Mouse (Mus musculus): Measurements from ENCODE around the gene Gm20388. TPM values are rescaled to one million over a fixed set of nuclear protein-coding genes. Genes with fewer than 3 reads are reported as not detected.
A peak's percentile ranks its signal among the peaks of the same experiment; 100 is the strongest.

Gm20388 gene
- polyA plus RNA-seq, 1 experiment from 2014 or later = not detected

- Histone ChIP-seq H3K4me2 (ENCODE audit: low read depth, severe bottlenecking) (peak within 1 kb of the TSS; percentile 58), H3K27ac (replicated peaks; ENCODE audit: low read depth, low read length) (peak within 1 kb of the TSS; percentile 59), H3K9me3 (ENCODE audit: control insufficient read depth, low read length) (no peaks in the 10 kb centered on the region), H3K36me3 (ENCODE audit: control insufficient read depth, insufficient read depth, low read length) (no peaks in the 10 kb centered on the region), H3K4me1 (ENCODE audit: control insufficient read depth, insufficient read depth, low read length) (peaks cover 29% of the 10 kb centered on the region), H3K9ac (ENCODE audit: low read length) (no peak within 1 kb of the TSS), H3K4me3 (ENCODE audit: low read depth, low read length) (peak within 1 kb of the TSS; percentile 12; the same call in 1 of the 2 replicates), H3K27me3 (ENCODE audit: control insufficient read depth, insufficient read depth, low read length) (0 out of 2 replicates have a peak, but pooled peaks cover 2% of the 10 kb centered on the region)
- DNase-seq (ENCODE audit: low spot score) (peak; percentile 87), ATAC-seq (ENCODE audit: insufficient number of reproducible peaks, low FRiP score, low TSS enrichment, low read depth) (peak; percentile 78)
- WGBS = under 1% methylated on average over 24 of the region's 26 CpGs
These were observed 266.9 kb downstream of the Gm20388 start, which contains the start of gene Fam92b for GRCm38 (mm10) chr8:120177318-120178123. Gene Fam92b (minus strand): TSS chr8:120177466.

GRCm38 (mm10) chr8:120178124-120178514, 267.5 kb downstream of the Gm20388 start:
- no peaks in the 10 kb centered on the region for H3K36me3 ChIP-seq (ENCODE audit: control insufficient read depth, insufficient read depth, low read length)
- no peak overlapping the region for H3K4me3 ChIP-seq (ENCODE audit: low read depth, low read length)
- H3K9me3 ChIP-seq (ENCODE audit: control insufficient read depth, low read length) = no peaks in the 10 kb centered on the region
- no peak overlapping the region for H3K9ac ChIP-seq (ENCODE audit: low read length)
- H3K4me2 ChIP-seq (ENCODE audit: low read depth, severe bottlenecking) = peak overlapping the region; percentile 58
- DNase-seq (ENCODE audit: low spot score) = no peak
- H3K27me3 ChIP-seq (ENCODE audit: control insufficient read depth, insufficient read depth, low read length) = 0 out of 2 replicates have a peak, but pooled peaks cover 2% of the 10 kb centered on the region
- H3K4me1 ChIP-seq (ENCODE audit: control insufficient read depth, insufficient read depth, low read length) = peaks cover 29% of the 10 kb centered on the region
- H3K27ac ChIP-seq (replicated peaks; ENCODE audit: low read depth, low read length) = peak overlapping the region; percentile 59; the same call in 1 of the 2 replicates
- 7% methylated on average over 10 of the region's 10 CpGs for WGBS
- ATAC-seq (ENCODE audit: insufficient number of reproducible peaks, low FRiP score, low TSS enrichment, low read depth) = no peak

- H3K36me3 ChIP-seq (ENCODE audit: control insufficient read depth, insufficient read depth, low read length) = no peaks in the 10 kb centered on the region
- H3K4me1 ChIP-seq (ENCODE audit: control insufficient read depth, insufficient read depth, low read length) = peaks cover 30% of the 10 kb centered on the region
- no peak overlapping the region for H3K27ac ChIP-seq (replicated peaks; ENCODE audit: low read depth, low read length)
- no peak overlapping the region for H3K4me3 ChIP-seq (ENCODE audit: low read depth, low read length)
- no peaks in the 10 kb centered on the region for H3K9me3 ChIP-seq (ENCODE audit: control insufficient read depth, low read length)
- 0% methylated on average over 10 of the region's 10 CpGs for WGBS
- DNase-seq (ENCODE audit: low spot score) (peak; percentile 99), ATAC-seq (ENCODE audit: insufficient number of reproducible peaks, low FRiP score, low TSS enrichment, low read depth) (peak; percentile 51)
- H3K9ac ChIP-seq (ENCODE audit: low read length) = no peak overlapping the region
- H3K4me2 ChIP-seq (ENCODE audit: low read depth, severe bottlenecking) = peak overlapping the region; percentile 23
- H3K27me3 ChIP-seq (ENCODE audit: control insufficient read depth, insufficient read depth, low read length) = 0 out of 2 replicates have a peak, but pooled peaks cover 2% of the 10 kb centered on the region
These were observed 268.4 kb downstream of the Gm20388 start for GRCm38 (mm10) chr8:120179027-120179431.

GRCm38 (mm10) chr8:120180445-120180970, 269.9 kb downstream of the Gm20388 start:
- no peak overlapping the region for H3K4me2 ChIP-seq (ENCODE audit: low read depth, severe bottlenecking)
- no peaks in the 10 kb centered on the region for H3K9me3 ChIP-seq (ENCODE audit: control insufficient read depth, low read length)
- H3K27me3 ChIP-seq (ENCODE audit: control insufficient read depth, insufficient read depth, low read length) = 0 out of 2 replicates have a peak, but pooled peaks cover 2% of the 10 kb centered on the region
- H3K4me3 ChIP-seq (ENCODE audit: low read depth, low read length) = no peak overlapping the region
- DNase-seq (ENCODE audit: low spot score) (no peak), ATAC-seq (ENCODE audit: insufficient number of reproducible peaks, low FRiP score, low TSS enrichment, low read depth) (no peak)
- no peak overlapping the region for H3K27ac ChIP-seq (replicated peaks; ENCODE audit: low read depth, low read length)
- 47% methylated on average over 7 of the region's 7 CpGs for WGBS
- no peaks in the 10 kb centered on the region for H3K36me3 ChIP-seq (ENCODE audit: control insufficient read depth, insufficient read depth, low read length)
- H3K9ac ChIP-seq (ENCODE audit: low read length) = no peak overlapping the region
- H3K4me1 ChIP-seq (ENCODE audit: control insufficient read depth, insufficient read depth, low read length) = peaks cover 44% of the 10 kb centered on the region

GRCm38 (mm10) chr8:120181274-120181673, 270.6 kb downstream of the Gm20388 start:
- H3K9me3 ChIP-seq (ENCODE audit: control insufficient read depth, low read length) = no peaks in the 10 kb centered on the region
- H3K4me1 ChIP-seq (ENCODE audit: control insufficient read depth, insufficient read depth, low read length) = peaks cover 48% of the 10 kb centered on the region
- ATAC-seq (ENCODE audit: insufficient number of reproducible peaks, low FRiP score, low TSS enrichment, low read depth) (no peak), DNase-seq (ENCODE audit: low spot score) (no peak)
- H3K4me2 ChIP-seq (ENCODE audit: low read depth, severe bottlenecking) = no peak overlapping the region
- WGBS = 89% methylated on average over 5 of the region's 5 CpGs
- H3K27me3 ChIP-seq (ENCODE audit: control insufficient read depth, insufficient read depth, low read length) = 0 out of 2 replicates have a peak, but pooled peaks cover under 1% of the 10 kb centered on the region
- H3K9ac ChIP-seq (ENCODE audit: low read length) = no peak overlapping the region
- H3K36me3 ChIP-seq (ENCODE audit: control insufficient read depth, insufficient read depth, low read length) = no peaks in the 10 kb centered on the region
- H3K4me3 ChIP-seq (ENCODE audit: low read depth, low read length) = no peak overlapping the region
- H3K27ac ChIP-seq (replicated peaks; ENCODE audit: low read depth, low read length) = no peak overlapping the region

GRCm38 (mm10) chr8:120181861-120182414, 271.3 kb downstream of the Gm20388 start:
- Histone ChIP-seq H3K27me3 (ENCODE audit: control insufficient read depth, insufficient read depth, low read length) (no peaks in the 10 kb centered on the region), H3K36me3 (ENCODE audit: control insufficient read depth, insufficient read depth, low read length) (no peaks in the 10 kb centered on the region), H3K27ac (replicated peaks; ENCODE audit: low read depth, low read length) (no peak overlapping the region), H3K9me3 (ENCODE audit: control insufficient read depth, low read length) (no peaks in the 10 kb centered on the region), H3K4me1 (ENCODE audit: control insufficient read depth, insufficient read depth, low read length) (peaks cover 48% of the 10 kb centered on the region), H3K4me2 (ENCODE audit: low read depth, severe bottlenecking) (no peak overlapping the region), H3K4me3 (ENCODE audit: low read depth, low read length) (no peak overlapping the region), H3K9ac (ENCODE audit: low read length) (no peak overlapping the region)
- ATAC-seq (ENCODE audit: insufficient number of reproducible peaks, low FRiP score, low TSS enrichment, low read depth) (no peak), DNase-seq (ENCODE audit: low spot score) (no peak)
- 80% methylated on average over 4 of the region's 4 CpGs for whole genome bisulfite sequencing

- no peaks in the 10 kb centered on the region for H3K36me3 ChIP-seq (ENCODE audit: control insufficient read depth, insufficient read depth, low read length)
- no peak overlapping the region for H3K4me2 ChIP-seq (ENCODE audit: low read depth, severe bottlenecking)
- ATAC-seq (ENCODE audit: insufficient number of reproducible peaks, low FRiP score, low TSS enrichment, low read depth) (no peak), DNase-seq (ENCODE audit: low spot score) (no peak)
- no peaks in the 10 kb centered on the region for H3K9me3 ChIP-seq (ENCODE audit: control insufficient read depth, low read length)
- no peak overlapping the region for H3K4me3 ChIP-seq (ENCODE audit: low read depth, low read length)
- peak overlapping the region; percentile 7; the same call in 1 of the 2 replicates for H3K9ac ChIP-seq (ENCODE audit: low read length)
- peaks cover 33% of the 10 kb centered on the region for H3K4me1 ChIP-seq (ENCODE audit: control insufficient read depth, insufficient read depth, low read length)
- H3K27me3 ChIP-seq (ENCODE audit: control insufficient read depth, insufficient read depth, low read length) = no peaks in the 10 kb centered on the region; the same call in 1 of the 2 replicates
- H3K27ac ChIP-seq (replicated peaks; ENCODE audit: low read depth, low read length) = peak overlapping the region; percentile 87; the same call in 1 of the 2 replicates
- WGBS = 20% methylated on average over 9 of the region's 9 CpGs
These were observed 273.7 kb downstream of the Gm20388 start for GRCm38 (mm10) chr8:120184366-120184765.
